Mouse (Mus musculus): ENCODE results near the gene Pld1. TPM values are rescaled to one million over a fixed set of nuclear protein-coding genes. Genes with fewer than 3 reads are reported as not detected.
A peak's percentile ranks its signal among the peaks of the same experiment; 100 is the strongest.

The Pld1 gene
- polyA plus RNA-seq, 1 experiment from 2014 or later, result 3.5 TPM

DNA sequence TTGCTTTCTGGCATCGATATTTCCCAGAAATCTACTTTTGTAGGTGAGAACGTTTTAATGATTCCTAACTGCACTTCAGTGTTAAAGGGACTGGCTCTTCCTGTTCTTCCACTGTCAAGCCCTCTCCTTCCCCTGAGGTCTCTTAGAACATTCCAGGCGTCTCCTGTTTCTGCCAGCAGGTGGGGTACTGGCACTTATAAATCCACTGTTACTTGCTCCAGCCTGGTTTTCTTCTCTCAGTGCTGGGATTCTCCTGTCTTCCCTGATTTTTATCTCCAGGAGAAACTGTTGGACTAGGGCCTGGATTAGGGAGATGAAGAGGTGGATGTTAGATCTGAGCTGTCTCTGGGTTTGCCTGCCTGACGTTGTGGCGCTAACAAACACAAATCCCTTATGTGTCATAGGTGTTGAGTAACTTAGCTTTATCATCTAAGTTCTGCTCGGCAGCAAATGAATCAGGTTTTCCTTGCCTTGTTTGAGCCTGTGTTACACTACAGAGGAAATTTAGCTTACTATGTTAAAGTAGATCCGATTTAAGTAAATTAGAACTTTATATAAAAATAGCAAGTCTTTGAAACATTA is 44.0 kb downstream of the Pld1 start:
- H3K9ac ChIP-seq (replicated peaks), result no peak overlapping the region
- 0 out of 2 replicates have a peak, but pooled peaks have one; percentile 48 for ATAC-seq
- H3K4me1 ChIP-seq (replicated peaks), result peaks cover 20% of the 10 kb centered on the region
- H3K27ac ChIP-seq, result no peak overlapping the region
- H3K4me3 ChIP-seq (replicated peaks), result no peak overlapping the region
- H3K9me3 ChIP-seq, result no peaks in the 10 kb centered on the region
- no peak overlapping the region for H3K4me2 ChIP-seq (replicated peaks)
- H3K36me3 ChIP-seq, result no peaks in the 10 kb centered on the region
- no peaks in the 10 kb centered on the region for H3K27me3 ChIP-seq
- WGBS, result 48% methylated on average over 7 of the region's 7 CpGs

DNA sequence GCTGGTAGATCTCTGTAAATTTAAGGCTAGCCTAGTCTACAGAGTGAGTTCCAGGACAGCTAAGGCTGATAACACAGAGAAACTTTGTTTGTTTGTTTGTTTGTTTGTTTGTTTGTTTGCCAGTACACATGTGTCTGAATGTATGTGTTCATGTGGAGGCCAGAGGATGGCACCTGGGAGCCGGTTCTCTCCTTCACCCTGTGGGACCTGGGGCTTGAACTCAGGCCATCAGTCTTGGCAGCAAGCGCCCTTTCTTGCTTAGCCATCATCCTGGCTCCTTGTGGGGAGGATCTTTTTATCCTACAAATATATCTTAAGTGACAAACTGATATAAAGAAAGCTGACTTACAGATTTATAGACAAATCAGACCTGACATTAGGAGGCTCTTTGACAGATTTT is 44.8 kb downstream of the Pld1 start:
- no peaks in the 10 kb centered on the region for H3K27me3 ChIP-seq
- no peaks in the 10 kb centered on the region for H3K36me3 ChIP-seq
- H3K4me3 ChIP-seq (replicated peaks), result no peak overlapping the region
- peaks cover 17% of the 10 kb centered on the region for H3K4me1 ChIP-seq (replicated peaks)
- no peak overlapping the region for H3K9ac ChIP-seq (replicated peaks)
- WGBS, result 82% methylated on average over 2 of the region's 2 CpGs
- no peak overlapping the region for H3K4me2 ChIP-seq (replicated peaks)
- no peak for ATAC-seq
- no peaks in the 10 kb centered on the region for H3K9me3 ChIP-seq
- no peak overlapping the region for H3K27ac ChIP-seq

DNA sequence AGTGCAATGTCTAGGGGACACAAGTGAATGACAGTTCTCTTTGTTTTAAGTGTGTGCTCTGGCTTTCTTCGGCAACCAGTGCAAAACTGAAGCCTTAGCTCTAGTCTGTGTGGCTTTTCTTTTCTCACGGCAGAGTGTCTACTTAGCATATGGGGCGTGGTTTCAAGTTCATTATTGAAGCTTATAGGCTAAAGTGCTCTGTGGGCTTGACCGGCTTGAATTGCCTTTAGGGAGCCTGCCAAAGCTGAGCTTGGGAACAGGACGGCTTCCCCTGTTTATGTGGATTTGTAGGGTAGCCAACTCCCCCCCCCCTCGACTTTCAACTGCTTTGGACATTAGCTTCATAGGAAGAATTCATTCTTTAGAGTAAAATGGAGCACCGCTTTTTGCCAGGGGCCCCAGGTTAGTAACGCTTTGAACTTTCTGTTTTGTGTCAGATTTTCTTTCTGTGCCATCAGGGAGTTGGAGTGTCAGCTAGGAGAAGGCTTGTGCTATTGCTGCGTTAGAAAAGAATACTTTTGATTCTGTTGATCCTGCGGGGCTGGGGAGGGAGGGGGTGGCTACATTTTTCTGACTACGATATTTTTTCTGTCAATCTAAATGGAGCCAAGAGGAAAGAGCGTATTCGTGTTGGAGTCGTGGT is 45.6 kb downstream of the Pld1 start:
- Histone ChIP-seq H3K9ac (replicated peaks) (no peak overlapping the region), H3K27ac (peak overlapping the region; percentile 19; the same call in 1 of the 2 replicates), H3K9me3 (no peaks in the 10 kb centered on the region), H3K36me3 (no peaks in the 10 kb centered on the region), H3K4me1 (replicated peaks) (peaks cover 15% of the 10 kb centered on the region), H3K4me3 (replicated peaks) (peak overlapping the region; percentile 20), H3K4me2 (replicated peaks) (peak overlapping the region; percentile 41), H3K27me3 (no peaks in the 10 kb centered on the region)
- 15% methylated on average over 14 of the region's 14 CpGs for WGBS
- peak; percentile 96 for ATAC-seq

DNA sequence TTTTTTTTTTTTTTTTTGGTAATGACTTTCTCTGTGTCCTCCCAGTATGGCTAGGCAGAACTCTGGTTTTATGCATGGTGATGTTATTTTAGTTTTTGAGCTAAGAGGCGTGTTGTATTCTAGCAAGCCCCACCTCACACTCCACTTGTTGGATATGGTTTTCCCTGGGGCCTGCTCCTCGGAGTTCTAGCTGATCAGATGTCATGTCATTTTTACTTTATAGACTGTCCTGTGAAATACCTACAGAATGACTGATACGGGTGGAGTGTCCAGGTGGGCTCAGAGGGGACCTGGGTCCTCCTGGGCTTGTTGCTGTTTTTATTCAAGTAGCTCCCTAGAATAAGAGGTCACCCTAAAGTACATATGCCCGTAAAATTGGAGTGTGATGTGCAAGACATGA is 46.1 kb downstream of the Pld1 start:
- no peaks in the 10 kb centered on the region for H3K27me3 ChIP-seq
- 59% methylated on average over 4 of the region's 4 CpGs for WGBS
- no peak overlapping the region; the same call in 1 of the 2 replicates for H3K9ac ChIP-seq (replicated peaks)
- no peaks in the 10 kb centered on the region for H3K9me3 ChIP-seq
- H3K4me2 ChIP-seq (replicated peaks), result peak overlapping the region; percentile 41
- peaks cover 15% of the 10 kb centered on the region for H3K4me1 ChIP-seq (replicated peaks)
- ATAC-seq, result no peak
- H3K27ac ChIP-seq, result peak overlapping the region; percentile 19
- H3K4me3 ChIP-seq (replicated peaks), result peak overlapping the region; percentile 20
- no peaks in the 10 kb centered on the region for H3K36me3 ChIP-seq

DNA sequence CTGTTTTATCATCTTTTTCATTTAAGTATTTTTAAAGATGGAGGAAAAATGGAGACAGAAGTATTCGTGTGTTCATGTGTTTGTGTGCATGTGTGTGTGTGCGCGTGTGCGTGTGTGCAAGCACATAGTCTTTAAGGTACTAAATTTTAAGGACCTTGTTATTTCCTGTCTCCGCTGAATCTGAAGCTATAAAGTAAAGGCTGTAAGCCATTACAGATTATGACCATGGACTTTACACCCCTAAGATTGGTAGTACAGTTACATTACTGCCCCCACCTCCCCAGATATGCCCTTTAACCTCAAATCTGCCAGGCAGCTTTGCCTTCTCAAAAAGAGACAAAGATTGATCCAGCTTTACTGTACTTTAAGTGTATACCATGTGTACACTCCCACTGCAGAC is 46.8 kb downstream of the Pld1 start:
- H3K9ac ChIP-seq (replicated peaks), result no peak overlapping the region
- H3K4me2 ChIP-seq (replicated peaks), result no peak overlapping the region
- 96% methylated on average over 5 of the region's 5 CpGs for WGBS
- no peaks in the 10 kb centered on the region for H3K9me3 ChIP-seq
- no peak for ATAC-seq
- no peak overlapping the region for H3K4me3 ChIP-seq (replicated peaks)
- no peaks in the 10 kb centered on the region for H3K36me3 ChIP-seq
- H3K4me1 ChIP-seq (replicated peaks), result peaks cover 15% of the 10 kb centered on the region
- no peaks in the 10 kb centered on the region for H3K27me3 ChIP-seq
- no peak overlapping the region for H3K27ac ChIP-seq

DNA sequence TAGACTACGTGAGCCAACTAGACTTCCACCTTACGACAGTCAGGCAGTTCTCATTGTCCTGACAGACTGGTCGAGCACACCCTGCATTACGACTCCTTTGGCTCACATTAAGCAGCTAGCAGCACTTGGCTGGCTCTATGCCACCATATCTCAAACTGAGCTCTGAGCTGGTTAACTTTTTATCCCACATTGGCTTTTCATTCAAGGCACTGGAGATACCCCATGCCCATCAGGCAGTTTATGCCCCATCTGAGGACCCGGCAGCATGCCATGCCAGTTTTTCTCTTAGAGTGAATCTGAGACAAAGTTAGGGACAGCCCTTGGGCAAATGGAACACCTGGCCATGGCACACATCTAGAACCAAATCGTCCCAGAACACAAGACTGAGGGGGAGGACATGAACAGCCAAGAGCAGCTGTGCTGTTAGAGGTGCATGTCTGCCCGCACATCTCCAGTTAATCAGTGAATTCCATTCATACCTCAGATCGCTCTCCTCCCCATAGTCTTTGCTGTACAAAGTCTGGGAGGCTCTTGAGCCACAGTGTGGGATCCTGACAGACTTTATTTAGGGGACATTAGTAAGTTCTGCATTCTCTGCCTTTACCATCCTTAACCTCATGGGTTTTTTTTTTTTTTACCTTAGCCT is 49.5 kb downstream of the Pld1 start:
- H3K9me3 ChIP-seq, result no peaks in the 10 kb centered on the region
- no peak overlapping the region for H3K27ac ChIP-seq

DNA sequence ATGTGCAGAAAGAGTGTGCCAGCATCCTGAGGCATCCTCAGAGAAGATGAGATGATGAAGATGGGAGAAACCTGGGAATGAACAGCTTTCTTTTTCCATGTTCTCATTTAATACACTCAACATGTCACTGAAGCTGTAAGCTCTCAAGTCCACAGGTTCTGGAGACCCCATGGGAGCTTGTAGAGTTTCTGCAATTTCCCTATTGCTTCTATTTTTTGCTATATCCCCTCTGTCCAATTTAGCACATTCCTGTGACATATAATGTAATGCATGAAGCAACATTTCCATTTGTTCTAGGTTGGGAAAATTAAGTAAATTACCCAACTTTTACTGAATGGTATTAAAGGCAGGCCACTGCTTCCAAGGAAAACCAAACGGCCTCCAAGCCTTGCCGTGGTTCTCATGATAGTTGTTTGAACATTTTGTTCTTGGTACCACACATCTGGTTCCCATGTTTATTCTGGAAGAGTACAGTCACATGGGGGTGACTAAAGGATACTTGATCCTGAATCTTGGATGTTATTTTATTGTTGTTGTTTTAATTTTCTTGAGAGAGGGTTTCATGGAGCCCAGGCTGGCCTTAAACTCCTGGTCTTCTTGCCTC is 52.7 kb downstream of the Pld1 start:
- Histone ChIP-seq H3K27ac (no peak overlapping the region), H3K9me3 (no peaks in the 10 kb centered on the region), H3K27me3 (no peaks in the 10 kb centered on the region), H3K36me3 (no peaks in the 10 kb centered on the region), H3K9ac (replicated peaks) (no peak overlapping the region), H3K4me1 (replicated peaks) (no peaks in the 10 kb centered on the region), H3K4me3 (replicated peaks) (no peak overlapping the region), H3K4me2 (replicated peaks) (no peak overlapping the region)
- 84% methylated on average over 2 of the region's 2 CpGs for WGBS
- ATAC-seq, result no peak

More for the DNA sequence above, 49.5 kb downstream of the Pld1 start:
- H3K36me3 ChIP-seq, result no peaks in the 10 kb centered on the region
- WGBS, result 79% methylated on average over 8 of the region's 8 CpGs
- no peak overlapping the region for H3K9ac ChIP-seq (replicated peaks)
- no peaks in the 10 kb centered on the region for H3K27me3 ChIP-seq
- H3K4me3 ChIP-seq (replicated peaks), result no peak overlapping the region
- no peak for ATAC-seq
- peaks cover 15% of the 10 kb centered on the region for H3K4me1 ChIP-seq (replicated peaks)
- no peak overlapping the region for H3K4me2 ChIP-seq (replicated peaks)

DNA sequence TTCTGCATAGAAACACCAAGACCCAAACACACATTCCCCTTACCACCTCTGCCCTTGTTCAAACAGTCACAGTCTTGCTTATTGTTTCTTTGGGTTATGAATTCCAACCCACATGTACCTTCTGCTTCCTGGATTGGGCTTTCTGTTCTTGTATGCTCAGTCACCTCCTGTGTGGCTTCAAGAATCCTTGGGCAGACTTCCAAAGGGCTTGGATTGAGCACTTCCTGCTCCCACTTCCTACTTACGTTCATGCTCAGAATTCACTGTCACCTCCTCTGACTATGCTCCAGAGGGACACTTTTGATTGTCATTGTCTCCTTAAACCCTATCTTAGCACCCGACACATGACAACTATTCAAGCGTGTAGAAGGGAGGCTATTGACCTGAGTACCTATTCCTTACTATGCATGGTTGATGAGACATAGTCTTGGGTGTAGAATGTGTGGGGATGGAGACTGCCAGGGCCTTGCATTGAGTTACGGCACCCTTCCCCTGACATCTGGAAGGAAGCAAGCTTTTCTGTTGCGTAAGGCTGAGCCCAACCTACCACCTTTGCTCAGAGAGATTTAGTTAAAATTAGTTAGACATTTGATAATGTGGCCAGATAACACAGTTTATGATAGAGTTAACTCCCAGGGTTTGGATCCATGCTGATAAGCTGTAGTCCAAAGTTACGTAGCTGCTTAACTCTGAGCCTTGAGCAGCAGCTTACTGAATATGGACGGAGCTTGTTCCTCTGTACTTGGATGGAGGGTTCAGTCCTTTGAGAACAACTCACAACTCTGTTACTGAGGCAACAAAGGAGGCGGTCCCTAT is 55.9 kb downstream of the Pld1 start:
- H3K9me3 ChIP-seq, result no peaks in the 10 kb centered on the region
- H3K4me3 ChIP-seq (replicated peaks), result no peak overlapping the region
- H3K9ac ChIP-seq (replicated peaks), result no peak overlapping the region
- no peak for ATAC-seq
- no peak overlapping the region for H3K4me2 ChIP-seq (replicated peaks)
- 92% methylated on average over 8 of the region's 8 CpGs for WGBS
- H3K36me3 ChIP-seq, result no peaks in the 10 kb centered on the region
- H3K4me1 ChIP-seq (replicated peaks), result no peaks in the 10 kb centered on the region
- H3K27me3 ChIP-seq, result no peaks in the 10 kb centered on the region
- no peak overlapping the region for H3K27ac ChIP-seq

DNA sequence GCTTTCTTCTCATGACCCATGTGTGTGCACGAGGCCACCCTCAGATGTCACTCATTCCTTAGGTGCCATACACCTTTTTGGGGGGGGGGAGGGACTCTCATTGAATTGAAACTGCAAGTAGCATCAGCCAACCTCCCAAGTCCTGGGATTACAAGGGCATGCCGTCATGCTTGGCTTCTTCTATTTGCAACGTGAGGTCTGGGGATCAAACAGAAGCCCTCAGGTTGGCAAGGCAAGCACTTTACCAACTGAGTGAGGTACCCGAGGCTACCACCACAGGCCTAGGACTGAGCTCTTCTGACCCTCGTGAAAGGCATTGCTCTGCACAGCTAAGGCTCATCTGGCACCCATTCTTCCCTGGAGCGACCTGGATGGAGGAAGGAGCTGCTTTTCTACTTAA is 65.8 kb downstream of the Pld1 start:
- Histone ChIP-seq H3K4me2 (replicated peaks) (no peak overlapping the region), H3K9me3 (no peaks in the 10 kb centered on the region), H3K9ac (replicated peaks) (no peak overlapping the region), H3K4me3 (replicated peaks) (no peak overlapping the region), H3K27ac (no peak overlapping the region), H3K27me3 (no peaks in the 10 kb centered on the region), H3K4me1 (replicated peaks) (no peaks in the 10 kb centered on the region), H3K36me3 (no peaks in the 10 kb centered on the region)
- ATAC-seq, result no peak
- 73% methylated on average over 6 of the region's 6 CpGs for WGBS

DNA sequence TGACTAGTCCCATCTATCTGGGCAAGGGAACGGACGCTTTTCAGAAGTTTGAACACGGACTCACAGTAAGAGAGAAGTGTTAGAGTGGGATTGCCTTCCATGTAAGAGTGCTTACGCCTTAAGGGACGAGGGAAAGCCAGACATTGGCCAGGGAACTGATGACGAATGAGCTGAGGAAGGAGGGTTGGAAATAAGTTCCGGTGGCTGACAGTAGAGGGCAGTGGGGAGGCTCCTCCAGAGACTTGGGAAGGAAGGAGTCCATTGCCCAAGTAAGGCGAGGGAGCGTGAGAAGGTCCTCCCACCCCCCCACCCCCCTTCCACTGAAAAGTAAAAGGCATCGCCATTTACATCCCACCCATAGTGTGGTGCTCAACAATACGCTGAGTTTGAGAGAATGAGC is 69.2 kb downstream of the Pld1 start:
- Histone ChIP-seq H3K27me3 (no peaks in the 10 kb centered on the region), H3K36me3 (no peaks in the 10 kb centered on the region), H3K27ac (no peak overlapping the region), H3K4me3 (replicated peaks) (no peak overlapping the region), H3K4me1 (replicated peaks) (no peaks in the 10 kb centered on the region), H3K9ac (replicated peaks) (no peak overlapping the region), H3K4me2 (replicated peaks) (no peak overlapping the region), H3K9me3 (no peaks in the 10 kb centered on the region)
- no peak for ATAC-seq
- WGBS, result 86% methylated on average over 11 of the region's 11 CpGs

DNA sequence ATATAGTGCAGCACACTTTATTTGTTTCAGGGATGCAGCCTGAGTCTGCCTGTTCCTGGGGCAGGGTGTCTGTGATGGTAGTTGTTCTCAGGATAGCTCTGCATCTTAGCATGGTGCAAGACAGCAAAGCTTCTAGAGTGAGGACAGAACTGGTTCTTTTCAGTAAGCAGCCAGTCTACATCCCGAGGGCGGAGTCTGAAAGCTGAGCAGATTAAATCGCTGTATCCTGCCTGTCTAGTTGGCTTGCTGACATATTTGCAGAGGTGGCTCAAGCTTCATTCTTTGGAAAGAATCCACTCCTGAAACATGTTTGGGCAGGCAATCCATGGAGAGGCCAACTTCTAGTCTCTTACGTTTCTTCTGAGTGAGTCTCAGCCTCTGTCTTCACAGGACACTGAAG is 69.9 kb downstream of the Pld1 start:
- Histone ChIP-seq H3K27ac (no peak overlapping the region), H3K9me3 (no peaks in the 10 kb centered on the region), H3K4me1 (replicated peaks) (peaks cover 1% of the 10 kb centered on the region; the same call in 1 of the 2 replicates), H3K9ac (replicated peaks) (no peak overlapping the region), H3K27me3 (no peaks in the 10 kb centered on the region), H3K36me3 (no peaks in the 10 kb centered on the region), H3K4me2 (replicated peaks) (no peak overlapping the region), H3K4me3 (replicated peaks) (no peak overlapping the region)
- no peak for ATAC-seq
- 90% methylated on average over 4 of the region's 4 CpGs for WGBS
